Mouse (Mus musculus) midbrain, embryonic 14.5 days (tissue): ENCODE measurements around the gene Frem1. TPM values are rescaled to one million over a fixed set of nuclear protein-coding genes. Genes with fewer than 3 reads are reported as not detected.

Source experiments
- ATAC-seq: fragments of 200-750 bp; cut with Nextera tagmentation; 2 replicates; pipeline ENCODE4 v1.8.0; 2017; ENCODE audit warnings: moderate number of reproducible peaks, moderate library complexity; ENCODE audit not compliant: low FRiP score, low TSS enrichment
- DNase-seq: peaks from one replicate; pipeline ENCODE4 v3.0.0-alpha.2; 2015
- H3K27ac ChIP-seq: fragments of 300-500 bp; sonication (generic); replicated peaks from 2 replicates; pipeline ENCODE4 v1.5.1; 2014; ENCODE audit warnings: mild to moderate bottlenecking, low read depth, low read length, moderate library complexity
- H3K27me3 ChIP-seq: fragments of 300-500 bp; sonication (generic); 2 replicates; pipeline ENCODE4 v1.6.1; 2014; ENCODE audit warnings: low read length, control low read depth, mixed read lengths; ENCODE audit not compliant: control insufficient read depth, insufficient read depth
- H3K36me3 ChIP-seq: fragments of 300-500 bp; sonication (generic); 2 replicates; pipeline ENCODE4 v1.6.1; 2014; ENCODE audit warnings: low read length, control low read depth; ENCODE audit not compliant: control insufficient read depth, insufficient read depth
- H3K4me1 ChIP-seq: fragments of 300-500 bp; sonication (generic); 2 replicates; pipeline ENCODE4 v1.6.1; 2014; ENCODE audit warnings: mild to moderate bottlenecking, antibody characterized with exemption, low read length, control low read depth; ENCODE audit not compliant: control insufficient read depth, insufficient read depth
- H3K4me2 ChIP-seq: fragments of 300-500 bp; sonication (generic); 2 replicates; pipeline ENCODE4 v1.6.1; 2014; ENCODE audit warnings: mild to moderate bottlenecking, low read length, moderate library complexity
- H3K4me3 ChIP-seq: fragments of 300-500 bp; sonication (generic); replicated peaks from 2 replicates; pipeline ENCODE4 v1.5.1; 2014; ENCODE audit warnings: low read depth, low read length
- H3K9ac ChIP-seq: fragments of 300-500 bp; sonication (generic); replicated peaks from 2 replicates; pipeline ENCODE4 v1.6.1; 2014; ENCODE audit warnings: mild to moderate bottlenecking, low read length, moderate library complexity
- H3K9me3 ChIP-seq: fragments of 300-500 bp; sonication (generic); 2 replicates; pipeline ENCODE4 v1.6.1; 2016; ENCODE audit warnings: low read length, control low read depth, mixed read lengths; ENCODE audit not compliant: control insufficient read depth
- WGBS: fragments of 180-500 bp; shearing (Covaris S2); extraction: QIAGEN DNeasy Blood & Tissue Kit; methylation state at CpG from one replicate; pipeline ENCODE4 v1.1.7; 2014; 5-methylcytosine and 5-hydroxymethylcytosine counted together
- polyA plus RNA-seq: library from polyadenylated mRNA; unstranded; fragments of >200 nt; fragmentation: Nextera tagmentation; extraction: Ambion mirVana; gene quantifications from 2 replicates; pipeline ENCODE4 v1.2.1, GENCODE M21; 2014

Frem1 gene
- polyA plus RNA-seq, 1 experiment from 2014 or later: 2.9 TPM

DNA sequence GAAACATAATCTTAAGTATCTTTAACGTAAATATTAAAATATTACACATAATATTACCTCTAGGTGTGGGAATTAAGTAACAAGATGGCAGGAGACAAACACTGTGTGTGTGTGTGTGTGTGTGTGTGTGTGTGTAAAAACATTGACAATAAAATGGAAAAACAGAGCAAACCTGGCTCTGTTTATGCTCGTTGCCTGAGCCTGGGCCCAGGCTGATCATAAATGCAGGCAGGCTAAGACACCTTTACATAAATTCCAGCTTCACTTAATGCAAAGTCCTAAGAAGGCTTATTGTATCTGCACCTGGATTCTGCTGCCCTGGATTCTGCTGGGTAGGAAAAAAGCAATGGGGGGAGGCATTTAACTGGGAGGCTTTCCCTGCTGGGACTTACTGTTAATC is 160.6 kb downstream of the Frem1 start:
- DNase-seq: no peak
- Histone ChIP-seq H3K36me3 (no peaks in the 10 kb centered on the region), H3K9me3 (no peaks in the 10 kb centered on the region), H3K27ac (no peak overlapping the region), H3K27me3 (no peaks in the 10 kb centered on the region), H3K4me1 (no peaks in the 10 kb centered on the region), H3K4me3 (no peak overlapping the region), H3K9ac (no peak overlapping the region), H3K4me2 (no peak overlapping the region)
- ATAC-seq: no peak
- WGBS: 91% methylated on average over 2 of the region's 2 CpGs

DNA sequence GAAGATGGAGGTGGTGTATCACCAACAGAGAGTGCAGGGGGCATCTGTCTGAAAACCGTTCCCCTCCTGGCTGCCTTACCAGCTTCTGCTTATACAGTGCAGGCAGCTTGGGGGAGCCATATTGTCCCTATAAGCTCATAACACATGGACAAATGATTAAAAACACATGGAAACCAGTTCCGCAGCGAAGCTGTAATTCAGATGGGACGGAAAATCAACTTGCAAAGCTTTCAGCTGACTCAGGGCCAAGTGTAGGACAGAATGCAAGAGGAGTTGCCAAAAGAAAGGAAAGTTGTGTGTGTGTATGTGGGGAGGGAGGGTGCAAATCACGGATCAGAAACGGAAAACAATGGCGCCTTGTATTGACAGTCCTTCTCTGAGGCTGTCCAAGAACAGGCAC is 161.1 kb downstream of the Frem1 start:
- no peak overlapping the region for H3K4me2 ChIP-seq
- no peaks in the 10 kb centered on the region for H3K36me3 ChIP-seq
- DNase-seq: peak; percentile 30
- whole genome bisulfite sequencing: 76% methylated on average over 7 of the region's 7 CpGs
- ATAC-seq: no peak
- no peaks in the 10 kb centered on the region for H3K27me3 ChIP-seq
- no peak overlapping the region for H3K4me3 ChIP-seq
- H3K9me3 ChIP-seq: no peaks in the 10 kb centered on the region
- no peak overlapping the region for H3K9ac ChIP-seq
- H3K27ac ChIP-seq: no peak overlapping the region
- no peaks in the 10 kb centered on the region for H3K4me1 ChIP-seq

- ATAC-seq (no peak), DNase-seq (no peak)
- no peak overlapping the region for H3K4me3 ChIP-seq
- no peak overlapping the region for H3K9ac ChIP-seq
- no peaks in the 10 kb centered on the region for H3K4me1 ChIP-seq
- H3K27me3 ChIP-seq: no peaks in the 10 kb centered on the region
- WGBS: 88% methylated on average over 4 of the region's 4 CpGs
- no peaks in the 10 kb centered on the region for H3K36me3 ChIP-seq
- no peaks in the 10 kb centered on the region for H3K9me3 ChIP-seq
- H3K27ac ChIP-seq: no peak overlapping the region
- H3K4me2 ChIP-seq: no peak overlapping the region
These were observed 161.6 kb downstream of the Frem1 start for GRCm38 (mm10) chr4:82890585-82890984.

DNA sequence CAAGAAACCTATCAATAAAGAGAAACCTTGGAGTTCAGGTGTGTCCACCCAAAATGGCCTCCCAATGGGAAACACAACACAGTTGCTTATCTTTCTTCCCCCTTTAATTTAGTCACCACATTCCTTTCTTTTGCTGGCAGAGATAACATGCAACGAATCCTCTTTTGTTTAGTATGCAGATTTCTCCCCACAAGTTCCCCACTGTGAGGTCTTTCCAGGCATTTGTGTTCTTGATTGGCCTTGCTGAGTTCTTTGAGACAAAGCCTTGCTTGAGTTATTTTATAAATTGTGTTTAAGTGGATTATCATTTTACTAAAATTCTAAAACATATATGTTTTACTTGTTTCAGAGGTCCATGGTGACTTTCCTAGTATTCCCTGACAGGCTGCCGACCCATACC is 166.0 kb downstream of the Frem1 start:
- Histone ChIP-seq H3K4me2 (no peak overlapping the region), H3K36me3 (no peaks in the 10 kb centered on the region), H3K9ac (no peak overlapping the region), H3K27me3 (no peaks in the 10 kb centered on the region), H3K4me3 (no peak overlapping the region), H3K4me1 (no peaks in the 10 kb centered on the region), H3K27ac (no peak overlapping the region), H3K9me3 (no peaks in the 10 kb centered on the region)
- no peak for ATAC-seq
- no peak for DNase-seq
- WGBS: 60% methylated on average over 2 of the region's 2 CpGs

DNA sequence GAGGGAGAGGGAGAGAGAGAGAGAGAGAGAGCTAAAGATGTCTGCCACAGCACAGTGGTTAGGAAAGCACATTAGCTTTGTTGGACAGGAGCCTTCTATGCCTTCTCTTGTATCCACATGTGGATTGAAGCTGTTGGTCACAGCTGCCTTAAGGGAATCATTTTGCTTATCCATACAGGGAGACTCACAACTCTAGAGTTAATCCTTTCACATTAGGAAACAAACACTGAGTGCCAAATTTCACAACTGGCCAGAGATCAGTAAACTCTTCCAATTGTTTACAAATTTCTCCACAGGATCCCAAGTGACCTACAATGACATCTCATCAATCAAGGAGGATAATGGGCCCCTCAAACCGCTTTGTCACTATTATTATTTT is 166.6 kb downstream of the Frem1 start:
- ATAC-seq: no peak
- 81% methylated on average over 1 of the region's 1 CpGs for WGBS

DNA sequence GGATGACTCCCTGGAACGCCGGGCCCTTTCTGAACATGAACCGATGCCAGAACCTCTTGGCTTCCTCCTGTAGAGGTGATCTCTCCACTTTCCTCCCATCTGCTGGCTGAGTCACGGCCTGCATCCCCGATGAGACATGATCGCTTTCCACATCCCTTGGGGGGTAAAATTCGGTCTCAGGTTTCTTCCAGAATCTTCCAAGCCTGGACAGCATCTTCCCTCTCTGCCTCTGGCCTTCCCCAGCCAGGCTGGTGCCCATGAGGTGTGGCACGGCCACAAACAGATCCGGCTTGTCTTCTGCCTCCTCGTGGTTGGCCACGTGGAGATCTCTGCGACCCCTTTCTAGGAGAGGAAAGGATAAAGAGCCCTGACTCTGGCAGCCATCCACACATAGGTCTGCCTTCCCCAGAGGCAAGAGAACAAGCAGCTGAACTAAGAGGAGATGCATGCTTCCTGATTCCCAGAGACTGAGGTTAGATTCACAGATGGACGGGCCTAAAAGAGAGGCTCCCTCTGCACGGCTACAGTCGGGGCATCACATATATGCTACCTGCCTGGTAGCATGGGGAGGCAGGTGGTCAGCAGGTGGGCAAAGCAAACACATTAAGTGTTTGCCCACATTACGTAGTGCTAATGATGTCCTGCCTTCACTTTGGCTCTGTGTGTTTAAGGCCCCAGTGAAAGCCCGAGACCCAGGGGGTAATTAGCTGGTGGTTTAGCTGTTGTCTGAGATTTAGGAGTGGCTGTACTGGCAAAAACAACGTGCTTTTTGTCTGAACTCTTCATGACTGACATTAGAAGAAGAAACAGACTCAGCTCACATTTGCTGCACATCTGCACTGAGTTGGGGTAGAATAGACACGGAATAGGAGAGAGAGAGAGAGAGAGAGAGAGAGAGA is 167.3 kb downstream of the Frem1 start, which contains the start of gene Cer1:
Gene Cer1, minus strand, starts transcription at position 513 of the 899 bp plus-strand sequence.
- Histone ChIP-seq H3K4me1 (no peaks in the 10 kb centered on the region), H3K4me3 (no peak within 1 kb of the TSS), H3K27me3 (no peaks in the 10 kb centered on the region), H3K27ac (no peak within 1 kb of the TSS), H3K9me3 (no peaks in the 10 kb centered on the region), H3K9ac (no peak within 1 kb of the TSS), H3K4me2 (no peak within 1 kb of the TSS), H3K36me3 (no peaks in the 10 kb centered on the region)
- WGBS: 74% methylated on average over 19 of the region's 19 CpGs
- DNase-seq (no peak), ATAC-seq (no peak)

More for the DNA sequence above, 166.6 kb downstream of the Frem1 start:
- Histone ChIP-seq H3K27me3 (no peaks in the 10 kb centered on the region), H3K9me3 (no peaks in the 10 kb centered on the region), H3K4me1 (no peaks in the 10 kb centered on the region), H3K36me3 (no peaks in the 10 kb centered on the region), H3K9ac (no peak overlapping the region), H3K4me3 (no peak overlapping the region), H3K4me2 (no peak overlapping the region), H3K27ac (no peak overlapping the region)
- DNase-seq: no peak

DNA sequence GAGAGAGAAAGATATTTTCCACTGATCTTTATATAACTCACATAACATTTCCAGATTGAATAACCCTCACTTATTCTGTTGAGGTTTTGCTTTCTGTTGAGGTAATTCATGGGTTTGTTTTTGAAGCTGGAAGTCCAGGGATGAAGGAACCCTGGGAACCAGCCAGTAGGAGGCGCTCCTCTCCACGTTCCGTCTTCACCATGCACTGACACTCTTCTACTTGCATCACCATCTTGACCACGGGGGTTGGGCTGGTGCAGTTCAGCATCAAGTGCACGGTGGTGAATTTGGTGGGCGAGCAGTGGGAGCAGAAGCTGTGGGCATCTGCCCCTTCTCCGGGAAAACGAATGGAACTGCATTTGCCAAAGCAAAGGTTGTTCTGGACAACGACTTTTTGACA is 169.6 kb downstream of the Frem1 start:
- DNase-seq (no peak), ATAC-seq (no peak)
- no peak overlapping the region for H3K4me3 ChIP-seq
- WGBS: 86% methylated on average over 9 of the region's 9 CpGs
- no peak overlapping the region for H3K4me2 ChIP-seq
- no peaks in the 10 kb centered on the region for H3K9me3 ChIP-seq
- H3K27me3 ChIP-seq: no peaks in the 10 kb centered on the region
- H3K27ac ChIP-seq: no peak overlapping the region
- H3K9ac ChIP-seq: no peak overlapping the region
- no peaks in the 10 kb centered on the region for H3K36me3 ChIP-seq
- no peaks in the 10 kb centered on the region for H3K4me1 ChIP-seq

- Histone ChIP-seq H3K4me2 (no peak overlapping the region), H3K9ac (no peak overlapping the region), H3K36me3 (no peaks in the 10 kb centered on the region), H3K4me3 (no peak overlapping the region), H3K4me1 (no peaks in the 10 kb centered on the region), H3K9me3 (no peaks in the 10 kb centered on the region), H3K27ac (no peak overlapping the region), H3K27me3 (no peaks in the 10 kb centered on the region)
- no peak for DNase-seq
- ATAC-seq: no peak
- whole genome bisulfite sequencing: 77% methylated on average over 3 of the region's 3 CpGs
These were observed 170.8 kb downstream of the Frem1 start for GRCm38 (mm10) chr4:82881366-82881765.

DNA sequence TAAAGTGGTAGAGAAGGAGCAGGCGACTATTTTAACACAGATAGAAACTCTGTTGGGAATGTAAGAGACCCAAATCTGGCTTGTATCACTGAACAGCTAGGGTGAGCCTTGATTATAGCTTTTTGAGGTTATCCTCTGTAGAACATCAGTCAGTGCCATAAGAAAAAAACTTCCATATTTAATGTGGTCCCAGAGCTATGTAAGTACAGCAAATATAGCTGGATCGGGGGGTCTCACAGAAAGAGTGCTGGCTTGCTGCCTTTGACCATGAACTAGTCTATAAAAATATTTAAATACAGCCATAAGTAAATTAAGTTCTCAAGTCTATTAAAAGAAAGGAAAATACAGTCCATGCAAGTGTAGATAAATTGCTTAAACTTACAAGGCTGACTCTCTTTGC is 171.9 kb downstream of the Frem1 start:
- WGBS: 87% methylated on average over 2 of the region's 2 CpGs
- Histone ChIP-seq H3K27me3 (no peaks in the 10 kb centered on the region), H3K27ac (no peak overlapping the region), H3K36me3 (no peaks in the 10 kb centered on the region), H3K4me1 (no peaks in the 10 kb centered on the region), H3K9ac (no peak overlapping the region), H3K9me3 (no peaks in the 10 kb centered on the region), H3K4me2 (no peak overlapping the region), H3K4me3 (no peak overlapping the region)
- ATAC-seq (no peak), DNase-seq (no peak)
